Mouse (Mus musculus) embryonic facial prominence, embryonic 13.5 days (tissue): ENCODE data around the gene Mast4. TPM values are rescaled to one million over a fixed set of nuclear protein-coding genes. Genes with fewer than 3 reads are reported as not detected.

ENCODE experiments used
- ATAC-seq: fragments of 200-750 bp; cut with Nextera tagmentation; 2 replicates; pipeline ENCODE4 v1.8.0; 2017; ENCODE audit warnings: low read depth; ENCODE audit not compliant: insufficient number of reproducible peaks, insufficient read depth, low FRiP score, low TSS enrichment
- H3K27ac ChIP-seq: fragments of 300-500 bp; sonication (generic); 2 replicates; pipeline ENCODE4 v1.5.1; 2015; ENCODE audit warnings: moderate library complexity, mild to moderate bottlenecking, inconsistent platforms
- H3K27me3 ChIP-seq: fragments of 300-500 bp; sonication (generic); 2 replicates; pipeline ENCODE4 v1.6.1; 2015; ENCODE audit warnings: mild to moderate bottlenecking, inconsistent platforms
- H3K36me3 ChIP-seq: fragments of 300-500 bp; sonication (generic); 2 replicates; pipeline ENCODE4 v1.6.1; 2015; ENCODE audit warnings: mild to moderate bottlenecking, inconsistent platforms
- H3K4me1 ChIP-seq: fragments of 300-500 bp; sonication (generic); 2 replicates; pipeline ENCODE4 v1.6.1; 2015; ENCODE audit warnings: inconsistent platforms
- H3K4me2 ChIP-seq: fragments of 300-500 bp; sonication (generic); 2 replicates; pipeline ENCODE4 v1.6.1; 2015; ENCODE audit warnings: moderate library complexity, mild to moderate bottlenecking, inconsistent platforms
- H3K4me3 ChIP-seq: fragments of 300-500 bp; sonication (generic); 2 replicates; pipeline ENCODE4 v1.5.1; 2015; ENCODE audit warnings: mild to moderate bottlenecking, inconsistent platforms
- H3K9ac ChIP-seq: fragments of 300-500 bp; sonication (generic); 2 replicates; pipeline ENCODE4 v1.6.1; 2015; ENCODE audit warnings: mild to moderate bottlenecking, inconsistent platforms
- H3K9me3 ChIP-seq: fragments of 300-500 bp; sonication (generic); 2 replicates; pipeline ENCODE4 v1.6.1; 2016; ENCODE audit warnings: inconsistent platforms
- WGBS: fragments of 180-500 bp; shearing (Covaris S2); methylation state at CpG from one replicate; pipeline ENCODE4 v1.1.7; 2015; ENCODE audit warnings: mixed read lengths; 5-methylcytosine and 5-hydroxymethylcytosine counted together
- polyA plus RNA-seq: library from polyadenylated mRNA; unstranded; fragments of >200 nt; fragmentation: Nextera tagmentation; extraction: Ambion mirVana; gene quantifications from 2 replicates; pipeline ENCODE4 v1.2.1, GENCODE M21; 2015

The Mast4 gene
- polyA plus RNA-seq, 1 experiment from 2014 or later = 28.6 TPM

DNA sequence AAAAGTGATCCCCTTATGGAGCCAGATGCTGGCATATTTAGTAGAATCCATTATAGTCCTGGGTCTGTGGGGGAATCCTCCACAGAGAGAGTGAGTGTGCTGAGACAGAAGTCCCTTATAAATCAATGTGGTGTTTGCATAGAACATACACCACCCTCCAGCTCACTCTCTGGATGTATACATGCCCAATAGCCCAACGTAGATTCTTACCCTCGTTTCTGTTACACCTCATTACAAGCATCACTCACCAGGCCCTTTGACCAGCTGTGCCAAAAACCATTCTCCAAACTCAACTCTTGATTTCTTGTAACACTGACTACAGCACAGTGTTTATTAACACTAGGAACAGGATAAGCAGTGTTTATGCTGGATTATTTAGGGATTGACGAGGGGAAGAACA lies 72.2 kb downstream of the Mast4 start:
- H3K27ac ChIP-seq = no peak overlapping the region
- 81% methylated on average over 3 of the region's 3 CpGs for WGBS
- ATAC-seq = no peak

DNA sequence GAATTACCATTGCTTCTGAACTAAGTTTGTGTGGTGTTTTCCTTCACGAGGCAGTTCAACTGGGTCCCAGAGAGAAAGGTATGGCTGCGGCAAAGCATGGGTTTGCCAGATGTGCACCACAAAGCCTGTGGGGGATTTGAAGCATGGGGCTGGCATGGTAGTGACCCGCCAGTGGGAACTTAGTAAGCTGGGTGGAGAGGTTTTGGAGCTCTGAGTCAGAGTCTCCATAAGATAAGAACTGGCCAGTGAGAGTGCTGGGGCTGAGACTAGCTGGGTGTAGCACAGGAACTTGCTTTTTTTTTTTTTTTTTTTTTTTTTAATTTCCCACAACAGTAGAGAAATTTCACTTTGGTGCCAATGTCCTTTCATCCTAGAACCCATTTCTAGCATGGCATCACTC lies 73.9 kb downstream of the Mast4 start:
- H3K4me3 ChIP-seq = no peak overlapping the region
- H3K27ac ChIP-seq = no peak overlapping the region
- H3K4me2 ChIP-seq = no peak overlapping the region
- H3K9me3 ChIP-seq = no peaks in the 10 kb centered on the region
- no peaks in the 10 kb centered on the region for H3K4me1 ChIP-seq
- no peaks in the 10 kb centered on the region for H3K27me3 ChIP-seq
- no peak for ATAC-seq
- H3K36me3 ChIP-seq = no peaks in the 10 kb centered on the region
- WGBS = 82% methylated on average over 3 of the region's 3 CpGs
- no peak overlapping the region for H3K9ac ChIP-seq

More for the DNA sequence above, 72.2 kb downstream of the Mast4 start:
- Histone ChIP-seq H3K36me3 (no peaks in the 10 kb centered on the region), H3K9me3 (no peaks in the 10 kb centered on the region), H3K4me2 (no peak overlapping the region), H3K4me3 (no peak overlapping the region), H3K4me1 (no peaks in the 10 kb centered on the region), H3K27me3 (no peaks in the 10 kb centered on the region), H3K9ac (no peak overlapping the region)

DNA sequence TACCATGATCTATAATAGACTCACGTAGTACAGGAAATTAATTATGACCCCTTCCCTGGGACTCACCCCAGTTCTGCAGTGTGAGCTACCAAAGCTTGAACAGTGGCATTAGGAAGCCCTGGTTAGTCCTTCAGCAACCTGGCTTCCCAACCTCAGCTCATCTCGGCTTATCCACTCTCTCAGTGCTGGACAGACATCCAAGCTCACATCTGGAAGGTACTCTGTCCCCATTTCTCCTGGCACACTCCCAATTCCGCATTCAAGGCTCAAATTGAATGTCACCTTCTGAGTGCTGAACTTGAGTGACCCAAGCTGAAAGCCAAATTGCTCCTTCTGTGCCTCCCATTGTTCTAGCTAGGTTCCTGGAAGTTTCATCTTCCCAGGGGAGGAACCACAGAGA lies 76.2 kb downstream of the Mast4 start:
- 68% methylated on average over 3 of the region's 3 CpGs for WGBS

DNA sequence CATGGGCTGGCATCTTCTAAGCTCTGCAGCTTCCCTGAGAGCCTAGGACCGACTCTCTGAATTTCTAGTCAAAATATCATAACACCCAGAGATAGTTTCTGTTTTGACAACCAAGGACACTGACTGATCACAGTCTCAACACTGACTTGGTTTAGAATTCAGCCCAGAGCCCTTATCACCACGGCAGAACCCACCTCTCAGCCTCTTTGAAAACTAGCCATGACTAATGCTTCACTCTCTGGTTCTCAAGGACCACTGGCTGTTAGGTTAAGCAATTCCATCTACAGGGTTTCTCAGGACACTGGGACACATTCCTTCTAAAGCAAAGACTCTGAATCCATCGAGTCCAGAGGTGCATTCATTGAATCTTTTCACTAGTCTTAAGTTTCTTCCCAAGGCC lies 79.4 kb downstream of the Mast4 start:
- H3K4me1 ChIP-seq = no peaks in the 10 kb centered on the region
- 66% methylated on average over 3 of the region's 3 CpGs for WGBS

More for the DNA sequence above, 76.2 kb downstream of the Mast4 start:
- H3K4me1 ChIP-seq = no peaks in the 10 kb centered on the region
- H3K4me3 ChIP-seq = no peak overlapping the region
- no peak overlapping the region for H3K9ac ChIP-seq
- no peaks in the 10 kb centered on the region for H3K27me3 ChIP-seq
- no peak overlapping the region for H3K4me2 ChIP-seq
- no peak overlapping the region for H3K27ac ChIP-seq
- no peaks in the 10 kb centered on the region for H3K36me3 ChIP-seq
- no peak for ATAC-seq
- H3K9me3 ChIP-seq = no peaks in the 10 kb centered on the region

DNA sequence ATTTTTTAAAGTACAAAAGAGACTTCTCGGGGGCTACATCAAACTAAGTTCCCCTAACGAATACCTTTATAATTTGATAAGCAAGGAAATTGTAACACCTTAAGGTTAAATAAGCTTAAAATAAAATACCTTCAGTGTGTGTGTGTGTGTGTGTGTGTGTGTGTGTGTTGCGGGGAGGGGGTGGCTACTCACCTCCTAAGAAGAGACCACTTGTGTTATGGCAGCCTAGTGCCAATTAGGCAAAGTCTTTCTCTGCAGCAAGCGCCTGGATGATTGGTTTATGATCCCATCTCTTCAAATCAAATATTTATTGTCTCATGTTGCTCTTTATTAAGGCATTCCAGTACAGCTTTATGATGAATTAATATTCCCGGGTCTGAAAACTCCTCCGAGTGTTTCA lies 81.2 kb downstream of the Mast4 start:
- Histone ChIP-seq H3K36me3 (no peaks in the 10 kb centered on the region), H3K4me3 (no peak overlapping the region), H3K4me1 (0 out of 2 replicates have a peak, but pooled peaks cover 4% of the 10 kb centered on the region), H3K4me2 (no peak overlapping the region), H3K9ac (no peak overlapping the region), H3K27me3 (no peaks in the 10 kb centered on the region), H3K9me3 (no peaks in the 10 kb centered on the region), H3K27ac (no peak overlapping the region)
- ATAC-seq = no peak
- 92% methylated on average over 6 of the region's 6 CpGs for WGBS

More for the DNA sequence above, 79.4 kb downstream of the Mast4 start:
- Histone ChIP-seq H3K9ac (no peak overlapping the region), H3K9me3 (no peaks in the 10 kb centered on the region), H3K4me3 (no peak overlapping the region), H3K27me3 (no peaks in the 10 kb centered on the region), H3K36me3 (no peaks in the 10 kb centered on the region), H3K27ac (no peak overlapping the region), H3K4me2 (no peak overlapping the region)
- no peak for ATAC-seq

DNA sequence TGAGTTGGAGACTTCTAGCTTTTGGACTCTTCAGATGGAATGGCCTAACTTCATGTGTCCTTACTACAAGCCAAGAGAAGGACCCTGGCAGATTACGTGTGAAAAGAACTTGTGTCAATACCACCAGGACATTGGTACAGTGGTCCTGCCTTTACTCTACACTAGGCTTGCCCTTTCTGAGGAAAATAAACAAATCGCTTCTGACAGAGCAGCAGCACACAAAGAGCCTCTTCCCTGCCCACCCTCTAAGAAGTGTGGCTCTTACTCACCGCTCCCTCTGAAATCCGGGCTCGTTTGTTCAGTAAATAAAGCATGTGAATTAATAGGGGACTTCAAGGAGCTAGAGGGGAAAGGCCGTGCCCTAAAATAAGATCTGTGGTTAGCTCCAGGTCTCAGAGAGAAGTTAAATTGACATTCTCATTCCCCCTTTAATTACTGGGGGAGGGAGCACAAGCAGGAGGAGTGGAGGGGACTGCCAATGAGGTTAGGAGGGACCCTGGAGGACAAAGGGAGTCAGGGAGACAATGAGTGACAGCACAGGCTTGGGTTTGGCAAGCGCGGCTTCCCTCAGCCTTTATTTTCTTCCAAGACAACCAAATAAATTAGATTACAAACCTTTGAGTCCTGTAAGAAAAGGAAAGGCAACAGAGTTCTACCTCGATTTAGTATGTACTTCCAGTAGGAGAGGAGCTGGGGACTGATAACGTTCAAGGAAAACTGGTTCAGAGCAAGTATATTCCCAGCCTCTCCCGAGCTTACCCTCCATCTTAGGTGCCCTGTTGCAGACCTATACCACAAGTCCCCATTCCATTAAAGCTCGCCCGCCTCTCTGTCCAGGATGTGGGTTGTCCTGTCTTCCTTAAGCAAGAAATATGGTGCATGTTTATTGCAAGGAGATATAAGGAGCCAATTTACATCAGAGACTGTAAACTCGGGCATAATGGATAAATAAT lies 85.9 kb downstream of the Mast4 start:
- H3K27me3 ChIP-seq = no peaks in the 10 kb centered on the region
- no peak overlapping the region for H3K4me2 ChIP-seq
- no peaks in the 10 kb centered on the region for H3K36me3 ChIP-seq
- no peak overlapping the region for H3K4me3 ChIP-seq
- H3K4me1 ChIP-seq = 0 out of 2 replicates have a peak, but pooled peaks cover 4% of the 10 kb centered on the region
- no peak for ATAC-seq
- no peak overlapping the region for H3K9ac ChIP-seq
- WGBS = 32% methylated on average over 14 of the region's 14 CpGs
- no peaks in the 10 kb centered on the region for H3K9me3 ChIP-seq
- no peak overlapping the region for H3K27ac ChIP-seq

DNA sequence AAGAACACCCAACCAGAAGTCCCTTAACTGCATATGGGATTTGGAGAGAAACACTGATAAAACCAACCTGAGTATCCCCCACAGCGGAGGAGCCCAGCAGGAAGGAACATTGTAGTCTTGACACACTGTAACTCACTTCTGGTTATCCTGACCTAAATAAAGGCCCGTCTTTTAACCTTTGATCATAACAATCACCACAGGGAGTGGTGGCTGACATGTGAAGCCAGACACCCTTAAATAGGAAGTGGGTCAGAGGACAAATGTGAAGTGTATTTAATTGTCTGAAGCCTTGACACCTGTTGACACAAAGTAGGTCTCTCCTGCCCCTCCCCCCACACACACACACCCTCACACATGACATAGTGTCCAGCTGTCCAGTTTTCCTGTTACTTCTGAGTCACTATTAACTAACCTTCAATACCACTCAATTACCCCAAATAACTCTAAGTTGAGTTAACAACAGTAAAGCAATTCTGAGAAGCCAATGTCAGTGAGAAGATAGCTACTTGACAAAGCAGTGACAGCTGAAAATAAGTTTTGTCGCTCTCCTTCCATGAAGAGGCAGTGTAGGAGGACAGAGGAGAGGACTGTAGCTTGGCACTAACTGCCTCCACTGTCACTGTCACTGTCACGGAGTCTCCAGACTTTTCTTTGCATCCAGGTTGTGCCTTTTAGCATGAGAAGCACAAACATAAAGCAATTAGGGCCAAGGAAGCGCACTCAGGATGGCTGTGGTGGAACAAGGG lies 87.2 kb downstream of the Mast4 start:
- Histone ChIP-seq H3K4me2 (no peak overlapping the region), H3K36me3 (no peaks in the 10 kb centered on the region), H3K27me3 (no peaks in the 10 kb centered on the region), H3K4me1 (0 out of 2 replicates have a peak, but pooled peaks cover 4% of the 10 kb centered on the region), H3K9me3 (no peaks in the 10 kb centered on the region), H3K9ac (no peak overlapping the region), H3K4me3 (no peak overlapping the region), H3K27ac (no peak overlapping the region)
- no peak for ATAC-seq
- 84% methylated on average over 5 of the region's 5 CpGs for WGBS

DNA sequence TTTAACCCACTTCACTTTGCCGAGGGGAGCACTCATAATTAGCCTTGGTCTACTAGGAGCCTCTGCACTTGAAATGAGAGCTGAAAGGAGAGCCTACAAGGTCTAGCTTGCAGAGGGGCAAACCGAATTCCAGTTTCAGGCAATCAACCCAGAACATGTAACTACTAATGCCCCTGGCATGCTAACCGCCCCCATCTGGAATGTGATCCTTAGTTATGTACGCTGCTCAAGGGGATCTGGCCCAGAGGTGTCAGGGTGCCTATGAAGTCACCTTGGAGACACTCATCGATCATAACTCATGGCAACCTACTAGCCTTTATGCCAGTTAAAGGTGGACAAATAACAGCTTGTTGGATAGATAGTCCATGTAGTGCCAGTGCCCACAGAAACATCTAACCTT lies 88.9 kb downstream of the Mast4 start:
- no peak overlapping the region for H3K9ac ChIP-seq
- H3K4me3 ChIP-seq = no peak overlapping the region
- WGBS = 70% methylated on average over 5 of the region's 5 CpGs
- no peaks in the 10 kb centered on the region for H3K36me3 ChIP-seq
- H3K27ac ChIP-seq = no peak overlapping the region
- 0 out of 2 replicates have a peak, but pooled peaks cover 4% of the 10 kb centered on the region for H3K4me1 ChIP-seq
- H3K27me3 ChIP-seq = no peaks in the 10 kb centered on the region
- no peaks in the 10 kb centered on the region for H3K9me3 ChIP-seq
- ATAC-seq = no peak
- no peak overlapping the region for H3K4me2 ChIP-seq

DNA sequence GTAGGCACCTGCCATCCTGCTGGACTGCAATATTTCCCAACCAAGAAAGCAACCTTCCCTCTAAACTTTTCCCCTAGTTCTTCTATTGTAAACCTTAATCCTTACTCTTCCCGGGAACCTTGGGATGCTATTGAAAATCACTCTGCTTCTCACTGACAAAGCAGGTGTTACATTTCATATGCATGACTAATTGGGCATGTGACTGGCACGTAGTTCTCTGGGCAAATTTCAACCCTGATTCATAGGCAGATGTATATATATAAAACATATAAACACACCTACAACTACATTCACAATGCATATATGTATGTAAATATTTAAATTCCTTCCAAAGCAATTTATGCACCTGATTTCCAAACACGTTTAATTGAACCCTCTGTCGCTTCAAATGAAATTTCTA lies 90.2 kb downstream of the Mast4 start:
- no peaks in the 10 kb centered on the region for H3K27me3 ChIP-seq
- H3K4me2 ChIP-seq = no peak overlapping the region
- H3K9ac ChIP-seq = no peak overlapping the region
- WGBS = 62% methylated on average over 4 of the region's 4 CpGs
- ATAC-seq = no peak
- H3K9me3 ChIP-seq = no peaks in the 10 kb centered on the region
- H3K4me3 ChIP-seq = no peak overlapping the region
- H3K4me1 ChIP-seq = 0 out of 2 replicates have a peak, but pooled peaks cover 4% of the 10 kb centered on the region
- no peaks in the 10 kb centered on the region for H3K36me3 ChIP-seq
- no peak overlapping the region for H3K27ac ChIP-seq

DNA sequence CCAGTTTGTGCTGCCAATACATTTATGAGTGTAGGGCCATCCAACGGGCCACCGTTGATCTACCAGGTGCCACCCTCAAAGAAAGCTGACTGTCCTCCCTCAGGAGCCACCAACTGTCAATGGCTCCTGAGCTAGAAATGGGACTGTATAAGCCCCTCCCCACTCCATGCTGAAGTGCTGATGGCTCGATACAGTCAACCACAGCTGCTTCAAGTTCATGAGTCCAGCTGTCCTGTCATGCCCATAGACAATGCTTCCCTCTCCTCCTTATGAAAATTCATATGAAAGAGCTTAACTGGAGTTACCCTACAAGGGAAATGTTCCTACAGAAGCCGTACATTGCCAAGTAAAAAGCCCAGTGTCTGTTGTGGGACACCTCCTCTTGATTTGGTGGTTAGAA lies 93.2 kb downstream of the Mast4 start:
- Histone ChIP-seq H3K4me3 (no peak overlapping the region), H3K27me3 (no peaks in the 10 kb centered on the region), H3K4me2 (no peak overlapping the region), H3K4me1 (no peaks in the 10 kb centered on the region), H3K9me3 (no peaks in the 10 kb centered on the region), H3K27ac (no peak overlapping the region), H3K36me3 (no peaks in the 10 kb centered on the region), H3K9ac (no peak overlapping the region)
- no peak for ATAC-seq
- WGBS = 86% methylated on average over 4 of the region's 4 CpGs

DNA sequence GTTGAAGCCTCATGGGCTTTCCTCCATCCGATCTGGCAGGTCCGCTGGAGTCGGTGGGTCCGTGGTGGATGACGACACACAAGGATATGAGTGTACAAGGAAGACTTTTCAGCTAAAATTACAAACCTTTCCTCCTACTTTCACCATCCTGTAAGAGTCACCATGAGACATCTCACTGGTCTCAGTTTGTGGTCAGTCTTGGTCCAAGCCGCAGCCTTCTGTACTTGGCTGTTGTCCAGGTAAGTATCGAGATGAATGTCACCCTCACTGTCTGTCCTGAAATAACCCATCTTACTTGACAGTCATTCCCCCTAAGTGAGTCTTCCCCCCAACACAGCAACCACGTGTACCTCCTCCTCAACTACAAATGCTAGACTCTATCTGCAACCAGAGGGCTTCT lies 94.6 kb downstream of the Mast4 start:
- Histone ChIP-seq H3K4me1 (no peaks in the 10 kb centered on the region), H3K27ac (no peak overlapping the region), H3K4me2 (no peak overlapping the region), H3K36me3 (no peaks in the 10 kb centered on the region), H3K4me3 (no peak overlapping the region), H3K27me3 (no peaks in the 10 kb centered on the region), H3K9me3 (no peaks in the 10 kb centered on the region), H3K9ac (no peak overlapping the region)
- WGBS = 92% methylated on average over 8 of the region's 8 CpGs
- no peak for ATAC-seq
